Mouse (Mus musculus) layer of hippocampus, adult 18-20 months (tissue): ENCODE measurements around the gene Zfp111. TPM values are rescaled to one million over a fixed set of nuclear protein-coding genes. Genes with fewer than 3 reads are reported as not detected.

Experiments used
- DNase-seq, 2 experiments: peaks; one replicate each; pipeline ENCODE4 v3.0.0; 2022; ENCODE audit warnings: low spot score in 2 of 2
- total RNA-seq, 2 experiments: library from RNA; stranded (reverse); gene quantifications; 2 replicates each; pipeline ENCODE4 v1.2.3; 2021

Gene Zfp111
- total RNA-seq, 2 experiments from 2014 or later, result 13.1 to 13.2 TPM

DNA sequence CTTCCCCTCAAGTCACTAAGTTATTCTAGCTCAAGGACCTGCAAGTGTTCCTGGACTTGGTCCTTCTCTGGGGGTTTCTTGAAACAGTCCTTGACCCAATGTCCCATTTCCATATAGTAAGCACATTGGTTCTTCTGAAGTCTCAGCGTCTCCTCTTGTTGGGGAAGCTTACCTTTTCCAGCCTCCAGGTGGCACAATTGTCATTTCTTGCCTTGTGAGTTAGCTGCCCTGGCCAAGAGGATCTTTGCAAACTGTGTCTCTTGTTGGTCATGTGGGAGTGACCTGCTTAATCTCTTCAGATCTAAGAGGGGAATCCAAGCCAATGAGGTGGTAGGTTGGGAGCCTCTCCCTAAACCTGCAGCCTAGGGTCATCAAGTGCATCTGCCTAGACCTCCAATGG, 58.0 kb downstream of the Zfp111 start:
- DNase-seq, result no peak

Other genes starting within 250 kb of the Zfp111 start
- gene Vmn1r181, start 236.8 kb downstream of the Zfp111 start, total RNA-seq, result not detected
- not detected for gene V1rd19, start 209.8 kb downstream of the Zfp111 start, total RNA-seq
- not detected for gene Vmn1r183, start 158.2 kb downstream of the Zfp111 start, total RNA-seq
- 10 to 100 TPM; 45.3 to 48.6 TPM for gene Zfp180, start 129.5 kb downstream of the Zfp111 start, total RNA-seq
- 10 to 100 TPM; 10.6 to 11.2 TPM for gene Zfp112, start 99.1 kb downstream of the Zfp111 start, total RNA-seq
- 10 to 100 TPM; 19.4 to 22.5 TPM for gene Zfp235, start 77.3 kb downstream of the Zfp111 start, total RNA-seq
- gene Zfp114, start 36.4 kb downstream of the Zfp111 start, total RNA-seq, result 1 to 10 TPM; 2.9 to 4.1 TPM
- 1 to 10 TPM; 9.2 to 10.0 TPM for gene Zfp109, start 26.1 kb upstream of the Zfp111 start, total RNA-seq
- 1 to 10 TPM; 8.0 TPM for gene Zfp108, start 43.4 kb upstream of the Zfp111 start, total RNA-seq
- gene Zfp93, start 59.0 kb upstream of the Zfp111 start, total RNA-seq, result 10 to 100 TPM; 13.4 to 14.4 TPM
- gene Zfp61, start 89.8 kb upstream of the Zfp111 start, total RNA-seq, result 10 to 100 TPM; 19.8 to 24.9 TPM
- gene Zfp94, start 105.2 kb upstream of the Zfp111 start, total RNA-seq, result 10 to 100 TPM; 12.1 to 12.7 TPM
- not detected for gene Tescl, start 122.5 kb upstream of the Zfp111 start, total RNA-seq
- not detected for gene Lypd5, start 137.8 kb upstream of the Zfp111 start, total RNA-seq
- under 1 TPM; 0.36 to 0.72 TPM for gene Kcnn4, start 158.8 kb upstream of the Zfp111 start, total RNA-seq
- 10 to 100 TPM; 33.2 to 34.8 TPM for gene Smg9, start 188.2 kb upstream of the Zfp111 start, total RNA-seq
- gene Irgc1, start 240.9 kb upstream of the Zfp111 start, total RNA-seq, result not detected